In genomic region chr4:133202254-133202653, GRCm38 (mm10) we compare ENCODE assay signal across 22 mouse cellular contexts. TPM values are rescaled to one million over a fixed set of nuclear protein-coding genes. Genes with fewer than 3 reads are reported as not detected.
"Had no signal": no experiment of that assay in that cellular context is flagged by ENCODE, and none has a peak within 500 bp of the region (broad histone marks: within the 10 kb centered on the region; RNA-seq: fewer than 3 reads in every experiment).

No protein-coding gene starts in this region.

- ATAC-seq: liver, postnatal 0 days; lung, postnatal 0 days; midbrain, embryonic 15.5 days had no signal

- H3K36me3 ChIP-seq: limb, embryonic 12.5 days; limb, embryonic 15.5 days; midbrain, embryonic 12.5 days; midbrain, embryonic 15.5 days; neural tube, embryonic 13.5 days; stomach, embryonic 15.5 days had no signal

- H3K9ac ChIP-seq: limb, embryonic 12.5 days; limb, embryonic 15.5 days; liver, embryonic 14.5 days; liver, postnatal 0 days; lung, embryonic 14.5 days; midbrain, embryonic 12.5 days; midbrain, embryonic 15.5 days; neural tube, embryonic 13.5 days; stomach, embryonic 15.5 days had no signal

- H3K4me2 ChIP-seq: limb, embryonic 12.5 days; limb, embryonic 15.5 days; liver, embryonic 11.5 days; lung, embryonic 14.5 days; midbrain, embryonic 12.5 days; midbrain, embryonic 15.5 days; neural tube, embryonic 13.5 days; stomach, embryonic 15.5 days had no signal

- H3K27ac ChIP-seq: liver, embryonic 14.5 days; macrophage; midbrain, embryonic 15.5 days; stomach, embryonic 15.5 days had no signal

- H3K27me3 ChIP-seq: limb, embryonic 12.5 days; limb, embryonic 15.5 days; midbrain, embryonic 12.5 days; midbrain, embryonic 15.5 days; neural tube, embryonic 13.5 days; stomach, embryonic 15.5 days had no signal

- H3K4me3 ChIP-seq: limb, embryonic 12.5 days; limb, embryonic 15.5 days; midbrain, embryonic 12.5 days; midbrain, embryonic 15.5 days; neural tube, embryonic 13.5 days; stomach, embryonic 15.5 days had no signal

- H3K9me3 ChIP-seq: limb, embryonic 12.5 days; limb, embryonic 15.5 days; midbrain, embryonic 12.5 days; midbrain, embryonic 15.5 days; neural tube, embryonic 13.5 days; stomach, embryonic 15.5 days had no signal

- DNase-seq: kidney, adult 2 months; kidney, postnatal 14 days; kidney, postnatal 4 days; liver, postnatal 0 days; lung, embryonic 14.5 days; retina, postnatal 1 day; right cerebral cortex, postnatal 25 days; spleen, adult 18-20 months; thymus, postnatal 25 days had no signal

RNA-seq across cellular contexts. Expression of gene Cd164l2, which starts 9.7 kb away (rescaled TPM):
- total RNA-seq: megakaryocyte, adult 5-6 weeks had no signal
- polyA plus RNA-seq: macrophage had no signal

RNA-seq across cellular contexts. Expression of gene Gpr3, which starts 10.1 kb away (rescaled TPM):
- total RNA-seq: megakaryocyte, adult 5-6 weeks; neutrophil, adult 5-6 weeks had no signal
- polyA plus RNA-seq: limb, embryonic 15.5 days; liver, embryonic 11.5 days; liver, embryonic 14.5 days; liver, postnatal 0 days; lung, embryonic 14.5 days; lung, postnatal 0 days; macrophage; thymus, postnatal 0 days had no signal
